In the genomic region with DNA sequence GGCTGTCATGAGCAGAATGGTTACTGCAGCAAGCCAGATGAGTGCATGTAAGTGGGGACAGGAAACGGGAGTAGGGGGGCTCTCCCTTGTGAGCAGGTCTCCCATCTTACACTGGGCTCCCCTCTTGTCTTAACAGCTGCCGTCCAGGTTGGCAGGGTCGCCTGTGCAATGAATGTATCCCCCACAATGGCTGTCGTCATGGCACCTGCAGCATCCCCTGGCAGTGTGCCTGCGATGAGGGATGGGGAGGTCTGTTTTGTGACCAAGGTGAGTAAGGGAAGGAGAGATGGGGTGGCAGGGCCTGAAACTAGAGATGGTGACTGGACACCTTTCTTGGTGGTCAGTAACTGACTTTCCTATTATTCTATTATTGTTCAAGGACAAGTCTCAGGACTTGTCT, we compare ENCODE assay signal across 10 mouse cellular contexts. TPM values are rescaled to one million over a fixed set of nuclear protein-coding genes. Genes with fewer than 3 reads are reported as not detected.
DNase-seq lines count a peak whose midpoint lies in the region; ATAC-seq lines count a peak whose summit lies in the region.
"Had no signal": no experiment of that assay in that cellular context is flagged by ENCODE, and none has a peak within 500 bp of the region (broad histone marks: within the 10 kb centered on the region; RNA-seq: fewer than 3 reads in every experiment).

No protein-coding gene starts in this region.

- 30% methylated on average over 5 of the region's 5 CpGs for WGBS in lung, embryonic 15.5 days
- 35% methylated on average over 5 of the region's 5 CpGs for WGBS in limb, embryonic 13.5 days
- WGBS in stomach, embryonic 16.5 days, result 34% methylated on average over 5 of the region's 5 CpGs

- no peaks in the 10 kb centered on the region for H3K9me3 ChIP-seq in lung, embryonic 15.5 days
- no peaks in the 10 kb centered on the region for H3K9me3 ChIP-seq in limb, embryonic 13.5 days
- H3K9me3 ChIP-seq in stomach, embryonic 16.5 days (replicated peaks; ENCODE audit: control insufficient read depth, low read length), result no peaks in the 10 kb centered on the region

- H3K27ac ChIP-seq in lung, embryonic 15.5 days, result peak overlapping the region; percentile 81; the same call in 1 of the 2 replicates
- no peak overlapping the region for H3K27ac ChIP-seq in limb, embryonic 13.5 days
- no peak overlapping the region for H3K27ac ChIP-seq in stomach, embryonic 16.5 days (ENCODE audit: low read length)

- DNase-seq in cerebellum, postnatal 10 days, result peak; percentile 71 to 74
- no peak for DNase-seq in cerebellum, adult 9-10 months
- DNase-seq in lung, postnatal 14 days, result no peak
- DNase-seq in urinary bladder, postnatal 10 days (ENCODE audit: low spot score), result no peak
- no peak for DNase-seq in right cerebral cortex, postnatal 25 days
- DNase-seq: gastrocnemius, postnatal 10 days; layer of hippocampus, postnatal 36 days had no signal

- peaks cover 68% of the 10 kb centered on the region for H3K27me3 ChIP-seq in lung, embryonic 15.5 days
- H3K27me3 ChIP-seq in limb, embryonic 13.5 days, result peaks cover 90% of the 10 kb centered on the region
- H3K27me3 ChIP-seq in stomach, embryonic 16.5 days (ENCODE audit: control insufficient read depth, insufficient read depth, low read length), result peaks cover 34% of the 10 kb centered on the region; the same call in 1 of the 2 replicates

- no peak overlapping the region for H3K9ac ChIP-seq in lung, embryonic 15.5 days
- no peak overlapping the region for H3K9ac ChIP-seq in limb, embryonic 13.5 days
- peak overlapping the region; percentile 26; the same call in 1 of the 2 replicates for H3K9ac ChIP-seq in stomach, embryonic 16.5 days (ENCODE audit: low read length)

- H3K4me1 ChIP-seq in lung, embryonic 15.5 days, result peaks cover 68% of the 10 kb centered on the region
- peaks cover 38% of the 10 kb centered on the region for H3K4me1 ChIP-seq in limb, embryonic 13.5 days
- H3K4me1 ChIP-seq in stomach, embryonic 16.5 days (ENCODE audit: control insufficient read depth, insufficient read depth, low read length), result peaks cover 28% of the 10 kb centered on the region

- ATAC-seq in lung, embryonic 15.5 days (ENCODE audit: borderline replicate concordance, extremely low read depth, low FRiP score, low TSS enrichment), result no peak
- ATAC-seq in limb, embryonic 13.5 days (ENCODE audit: low FRiP score, low read depth), result no peak
- no peak for ATAC-seq in stomach, embryonic 16.5 days (ENCODE audit: insufficient read depth, low FRiP score)

- H3K36me3 ChIP-seq in lung, embryonic 15.5 days, result no peaks in the 10 kb centered on the region
- no peaks in the 10 kb centered on the region for H3K36me3 ChIP-seq in limb, embryonic 13.5 days
- no peaks in the 10 kb centered on the region for H3K36me3 ChIP-seq in stomach, embryonic 16.5 days (ENCODE audit: control insufficient read depth, insufficient read depth, low read length)

- peak overlapping the region; percentile 54 for H3K4me3 ChIP-seq in lung, embryonic 15.5 days
- H3K4me3 ChIP-seq in limb, embryonic 13.5 days, result peak overlapping the region; percentile 51
- peak overlapping the region; percentile 59; the same call in 1 of the 2 replicates for H3K4me3 ChIP-seq in stomach, embryonic 16.5 days (replicated peaks; ENCODE audit: low read length)

- peak overlapping the region; percentile 93 for H3K4me2 ChIP-seq in lung, embryonic 15.5 days
- H3K4me2 ChIP-seq in limb, embryonic 13.5 days (replicated peaks), result peak overlapping the region; percentile 15; the same call in 1 of the 2 replicates
- peak overlapping the region; percentile 89; the same call in 1 of the 2 replicates for H3K4me2 ChIP-seq in stomach, embryonic 16.5 days (ENCODE audit: low read depth, low read length)

RNA-seq across cellular contexts. Expression of a gene that starts 3.0 kb away (rescaled TPM):
- polyA plus RNA-seq in lung, embryonic 15.5 days (2015; fragmentation: Nextera tagmentation; extraction: Ambion mirVana), result 13.6 and 14.7 TPM in 2 replicates
- polyA plus RNA-seq in limb, embryonic 13.5 days (2015; fragmentation: Nextera tagmentation; extraction: Ambion mirVana), result 5.4 TPM in 2 replicates
- polyA plus RNA-seq in stomach, embryonic 16.5 days (2015; fragmentation: Nextera tagmentation; extraction: Ambion mirVana), result 6.8 and 8.2 TPM in 2 replicates

RNA-seq across cellular contexts. Expression of a gene that starts 22.5 kb away (rescaled TPM):
- polyA plus RNA-seq in lung, embryonic 15.5 days (2015; fragmentation: Nextera tagmentation; extraction: Ambion mirVana), result 0.59 and 1.1 TPM in 2 replicates
- 0.70 and 1.0 TPM in 2 replicates for polyA plus RNA-seq in limb, embryonic 13.5 days (2015; fragmentation: Nextera tagmentation; extraction: Ambion mirVana)
- 1.5 and 2.4 TPM in 2 replicates for polyA plus RNA-seq in stomach, embryonic 16.5 days (2015; fragmentation: Nextera tagmentation; extraction: Ambion mirVana)

RNA-seq across cellular contexts. Expression of a gene that starts 40.0 kb away (rescaled TPM):
- 18.3 and 19.1 TPM in 2 replicates for polyA plus RNA-seq in lung, embryonic 15.5 days (2015; fragmentation: Nextera tagmentation; extraction: Ambion mirVana)
- polyA plus RNA-seq in limb, embryonic 13.5 days (2015; fragmentation: Nextera tagmentation; extraction: Ambion mirVana), result 21.0 and 21.5 TPM in 2 replicates
- polyA plus RNA-seq in stomach, embryonic 16.5 days (2015; fragmentation: Nextera tagmentation; extraction: Ambion mirVana), result 17.5 and 19.8 TPM in 2 replicates

RNA-seq across cellular contexts. Expression of a gene that starts 57.5 kb away (rescaled TPM):
- polyA plus RNA-seq in lung, embryonic 15.5 days (2015; fragmentation: Nextera tagmentation; extraction: Ambion mirVana), result 1.3 and 1.6 TPM in 2 replicates
- 11.1 and 11.5 TPM in 2 replicates for polyA plus RNA-seq in limb, embryonic 13.5 days (2015; fragmentation: Nextera tagmentation; extraction: Ambion mirVana)
- polyA plus RNA-seq in stomach, embryonic 16.5 days (2015; fragmentation: Nextera tagmentation; extraction: Ambion mirVana), result 30.2 and 34.5 TPM in 2 replicates

Comparison
In these comparisons a context has a peak if more than half of its experiments do, and no peak if none do; other contexts are left out.
1. DNase-seq: peak in cerebellum, postnatal 10 days (2 of 2); none in cerebellum, adult 9-10 months (single experiment), lung, postnatal 14 days (single experiment), urinary bladder, postnatal 10 days (single experiment) and right cerebral cortex, postnatal 25 days (single experiment).
2. H3K4me2 ChIP-seq: peak in every context shown above with its lines; median percentile 93 in lung, embryonic 15.5 days; 89 in stomach, embryonic 16.5 days; 15 in limb, embryonic 13.5 days.
3. Peak in every context shown above with its lines, with median percentiles within 50 percentile points of each other: H3K4me3 ChIP-seq.